Mouse (Mus musculus) gastrocnemius, postnatal 4 days (tissue): Measurements from ENCODE around the gene Mcemp1. TPM values are rescaled to one million over a fixed set of nuclear protein-coding genes. Genes with fewer than 3 reads are reported as not detected.

Source experiments
- DNase-seq, 2 experiments: peaks; one replicate each; pipeline ENCODE4 v3.0.0; 2021 to 2022; ENCODE audit warnings: low spot score in 2 of 2, mixed read lengths in 2 of 2
- total RNA-seq, 2 experiments: library from RNA; stranded (reverse); gene quantifications; 2 replicates each; pipeline ENCODE4 v1.2.3; 2021

Mcemp1 gene
- total RNA-seq, 2 experiments from 2014 or later = 0.25 to 0.52 TPM

- peak; percentile 65 to 76 for DNase-seq
Observed at GRCm38 (mm10) chr8:3671980-3672491, 6.5 kb downstream of the Mcemp1 start, which contains the start of gene Fcor. Gene Fcor (minus strand): TSS chr8:3672362.

DNA sequence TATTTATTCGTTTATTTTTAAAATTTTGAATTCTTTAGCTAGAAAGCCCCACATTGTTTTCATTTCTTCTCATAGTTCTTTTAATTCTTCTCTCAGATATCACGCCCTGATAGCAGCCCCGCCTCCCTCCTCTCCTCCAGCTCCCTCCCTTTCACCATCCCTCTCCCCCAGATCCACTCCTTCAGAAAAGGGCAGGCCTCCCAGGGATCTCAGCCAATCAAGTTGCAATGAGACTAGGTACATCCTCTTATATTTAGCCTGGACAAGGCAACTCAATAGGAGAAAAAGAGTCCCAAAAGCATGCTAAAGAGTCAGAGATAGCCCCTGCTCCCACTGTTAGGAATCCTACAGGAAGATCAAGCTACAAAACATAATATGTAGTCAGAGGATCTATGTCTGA, 9.1 kb downstream of the Mcemp1 start:
- no peak for DNase-seq

DNA sequence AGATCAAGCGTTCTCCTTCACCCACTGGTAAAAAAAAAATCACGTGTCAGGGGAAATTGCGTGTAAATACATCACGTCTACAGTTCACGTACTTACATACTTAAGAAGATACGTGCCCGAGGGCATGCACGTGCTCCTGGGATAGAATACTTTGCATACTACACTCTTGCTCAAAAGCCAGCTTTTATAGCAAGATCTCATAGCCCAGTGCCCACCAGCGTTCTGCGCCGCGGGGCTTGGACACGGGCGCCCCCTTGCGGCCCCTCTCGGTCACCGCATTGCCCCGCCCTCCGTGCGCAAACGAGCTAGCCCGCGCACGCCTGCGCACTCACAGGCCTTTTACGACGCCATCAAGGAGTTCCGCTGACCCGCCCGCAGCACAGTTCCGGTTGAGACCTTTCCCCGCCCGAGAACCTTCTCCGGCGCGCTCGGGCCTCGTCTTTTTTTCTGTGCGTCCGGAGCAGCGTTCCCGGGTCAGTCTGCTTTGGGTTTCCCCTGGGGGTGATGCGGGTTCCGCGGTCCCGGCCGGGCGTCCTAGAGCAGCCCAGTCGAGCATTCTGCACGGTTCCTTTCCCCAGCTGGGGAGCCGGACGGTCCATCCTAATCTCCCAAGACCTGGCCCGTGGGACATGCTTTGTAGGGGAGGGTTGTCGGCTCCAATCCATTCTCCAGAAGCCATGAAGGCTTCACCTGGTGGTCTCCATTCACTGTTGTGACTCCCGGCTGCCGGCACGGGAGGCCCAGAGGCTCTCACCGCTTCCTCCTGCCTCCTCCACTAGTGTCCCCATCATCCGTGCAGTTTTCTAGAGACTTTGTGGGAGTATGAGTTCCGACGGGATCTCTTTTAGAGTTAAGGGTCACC, 10.8 kb downstream of the Mcemp1 start, which contains the start of gene Trappc5:
Trappc5 (plus strand) TSS at position 169 of the 862 bp plus-strand sequence.
- DNase-seq = peak; percentile 89 to 92

GRCm38 (mm10) chr8:3676993-3677579, 11.5 kb downstream of the Mcemp1 start:
- no peak for DNase-seq

DNA sequence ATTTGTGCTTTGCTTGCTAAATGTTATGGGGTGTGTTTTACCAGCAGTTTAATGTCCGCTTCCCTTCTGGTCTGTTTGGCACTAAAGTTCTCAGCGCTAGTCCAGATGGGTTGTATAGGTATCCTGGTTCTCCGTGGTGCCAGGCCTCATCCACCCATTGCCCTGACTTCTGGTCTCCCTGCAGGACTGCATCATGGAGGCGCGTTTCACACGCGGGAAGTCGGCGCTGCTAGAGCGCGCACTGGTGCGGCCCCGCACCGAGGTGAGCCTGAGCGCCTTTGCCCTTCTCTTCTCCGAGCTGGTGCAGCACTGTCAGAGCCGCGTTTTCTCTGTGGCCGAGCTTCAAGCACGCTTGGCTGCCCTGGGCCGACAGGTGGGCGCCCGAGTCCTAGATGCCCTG, 13.3 kb downstream of the Mcemp1 start:
- DNase-seq = no peak

DNA sequence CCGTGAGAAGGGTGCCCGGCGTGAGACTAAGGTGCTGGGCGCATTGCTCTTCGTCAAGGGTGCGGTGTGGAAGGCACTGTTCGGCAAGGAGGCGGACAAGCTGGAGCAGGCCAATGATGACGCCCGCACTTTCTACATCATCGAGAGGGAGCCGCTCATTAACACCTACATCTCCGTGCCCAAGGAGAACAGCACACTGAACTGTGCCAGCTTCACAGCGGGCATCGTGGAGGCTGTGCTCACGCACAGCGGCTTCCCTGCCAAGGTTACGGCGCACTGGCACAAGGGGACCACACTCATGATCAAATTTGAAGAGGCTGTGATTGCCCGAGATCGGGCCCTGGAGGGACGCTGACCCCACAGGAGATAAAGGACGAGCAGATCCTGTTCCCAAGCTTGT, 13.7 kb downstream of the Mcemp1 start:
- DNase-seq = no peak

GRCm38 (mm10) chr8:3679656-3680055, 14.1 kb downstream of the Mcemp1 start:
- DNase-seq = no peak

GRCm38 (mm10) chr8:3682435-3682834, 16.9 kb downstream of the Mcemp1 start:
- no peak for DNase-seq

- peak in 1 of 2 experiments; percentile 43 for DNase-seq
Observed at GRCm38 (mm10) chr8:3683408-3684176, 18.0 kb downstream of the Mcemp1 start.

GRCm38 (mm10) chr8:3684530-3684929, 19.0 kb downstream of the Mcemp1 start:
- no peak for DNase-seq

DNA sequence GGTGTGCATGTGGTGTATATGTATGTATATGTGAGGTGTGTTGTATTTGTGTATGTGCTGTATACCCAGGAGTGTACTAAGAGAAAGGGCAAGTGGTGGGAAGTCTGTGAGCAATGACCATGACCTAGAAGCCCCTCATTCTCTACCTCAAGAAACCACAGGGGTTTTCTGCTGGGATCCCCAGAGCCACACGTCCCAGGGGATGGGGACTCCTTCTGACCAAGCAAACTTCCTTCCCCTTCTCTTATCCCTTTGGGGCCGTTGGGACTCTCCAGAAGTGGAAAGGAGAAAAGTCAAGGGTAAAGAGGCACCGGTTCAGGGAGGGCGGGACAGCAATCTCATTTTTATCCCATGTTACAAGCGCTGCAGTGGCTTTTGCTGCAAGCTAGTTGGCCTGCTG, 19.9 kb downstream of the Mcemp1 start:
- DNase-seq = no peak

- DNase-seq = no peak
Observed at GRCm38 (mm10) chr8:3687537-3687936, 22.0 kb downstream of the Mcemp1 start.

- no peak for DNase-seq
Observed at GRCm38 (mm10) chr8:3690774-3691173, 25.2 kb downstream of the Mcemp1 start.

- no peak for DNase-seq
Observed at GRCm38 (mm10) chr8:3694121-3694520, 28.6 kb downstream of the Mcemp1 start, which contains the start of gene Fcer2a. Gene Fcer2a (minus strand): TSS chr8:3694175.

DNA sequence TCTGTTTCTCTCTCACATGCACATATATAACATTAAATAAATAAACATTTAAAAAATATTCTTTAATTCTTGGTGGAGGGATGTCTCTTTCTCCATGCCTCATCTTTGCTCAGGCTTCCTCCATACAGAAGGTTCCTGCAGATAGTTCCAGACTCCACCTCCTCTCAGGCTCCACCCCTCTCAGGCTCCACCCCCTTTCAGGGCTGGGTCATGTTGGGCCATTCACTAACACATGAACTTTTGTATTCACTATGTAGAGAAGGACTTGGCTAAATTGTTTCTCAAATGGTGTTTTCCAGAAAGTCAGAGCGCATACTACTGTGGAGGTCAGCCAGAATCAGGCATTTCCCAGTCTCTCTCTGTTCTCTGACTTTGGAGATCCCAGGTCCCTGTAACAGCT, 35.9 kb downstream of the Mcemp1 start:
- DNase-seq = no peak

GRCm38 (mm10) chr8:3705711-3706110, 40.2 kb downstream of the Mcemp1 start:
- DNase-seq = no peak

DNA sequence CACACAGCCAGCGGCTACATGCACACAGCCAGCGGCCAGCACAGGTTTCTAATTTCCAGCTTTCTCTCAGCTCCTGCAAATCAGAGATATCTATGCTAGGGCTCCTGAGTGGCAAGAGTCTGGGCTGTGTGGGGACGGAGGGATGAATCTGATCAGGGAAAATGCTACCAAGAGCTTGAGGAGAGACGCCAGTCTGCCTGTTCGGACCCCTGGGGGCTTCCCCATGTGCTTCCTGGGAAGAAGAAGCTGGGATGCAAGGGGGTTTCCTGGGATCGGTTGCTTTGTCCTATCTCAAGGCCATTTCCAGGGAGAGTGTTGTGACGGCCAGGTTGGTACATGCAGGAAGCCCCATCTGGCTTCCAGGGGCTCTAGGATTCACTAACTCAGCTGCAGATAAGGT, 42.1 kb downstream of the Mcemp1 start:
- no peak for DNase-seq

DNA sequence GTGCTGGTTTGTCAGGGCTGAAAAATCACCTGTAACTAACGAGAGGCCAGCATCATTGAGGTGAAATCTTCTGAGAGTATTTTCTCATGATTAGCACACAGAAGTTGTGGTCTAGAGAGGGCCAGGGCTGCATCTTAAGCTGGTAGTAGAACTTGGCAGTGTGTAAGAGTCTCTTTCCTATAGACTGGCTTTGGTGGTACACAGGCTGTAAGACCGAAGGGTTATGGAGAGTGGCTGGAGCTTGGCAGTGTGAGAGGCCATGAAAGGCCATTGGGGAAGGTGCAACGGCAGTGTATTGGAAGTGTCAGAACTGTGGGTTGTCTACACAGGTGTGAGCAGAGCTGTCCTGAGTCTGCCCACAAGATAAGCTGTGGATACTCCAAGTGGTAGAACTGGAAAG, 44.8 kb downstream of the Mcemp1 start:
- no peak for DNase-seq

DNA sequence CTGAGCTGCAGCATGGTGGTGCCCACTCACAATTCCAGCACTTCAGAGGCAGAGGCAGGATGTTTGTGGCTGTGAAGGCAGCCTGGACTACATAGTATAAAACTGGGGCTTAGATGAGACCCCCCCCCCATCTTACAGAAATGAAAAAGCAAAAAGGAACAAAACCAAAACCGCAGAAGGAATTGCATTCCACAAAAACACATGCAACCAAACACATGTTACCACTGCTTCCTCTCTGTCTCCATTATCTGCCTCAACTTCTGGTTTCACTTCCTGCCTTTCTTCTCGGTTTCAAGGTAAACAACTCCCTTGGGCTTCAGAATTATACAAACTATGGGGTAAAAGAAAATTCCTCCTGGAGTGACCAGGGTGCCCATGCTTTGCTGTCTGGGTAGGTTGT, 46.1 kb downstream of the Mcemp1 start:
- no peak for DNase-seq

GRCm38 (mm10) chr8:3717321-3717954, 51.9 kb downstream of the Mcemp1 start:
- no peak for DNase-seq

DNA sequence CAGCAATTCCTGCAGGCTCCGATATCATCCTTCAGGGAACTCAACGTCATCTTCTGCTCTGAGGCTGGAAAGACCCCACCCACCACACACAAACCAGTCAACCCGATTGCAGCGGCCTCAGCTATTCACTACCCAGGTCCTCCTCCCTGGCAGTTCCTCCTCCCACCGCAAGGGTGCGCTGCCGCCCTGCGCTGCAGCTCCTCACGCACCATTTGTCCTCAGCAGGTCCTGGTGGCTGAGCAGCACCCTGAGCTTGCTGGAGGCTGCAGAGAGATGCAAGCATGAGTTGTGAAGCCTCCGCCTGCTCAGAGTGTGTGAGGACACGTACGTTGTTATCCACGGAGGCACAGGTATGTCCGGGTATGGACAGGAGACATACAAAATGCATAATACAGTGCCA, 53.0 kb downstream of the Mcemp1 start:
- peak; percentile 50 for DNase-seq
